Mouse (Mus musculus) neural tube, embryonic 14.5 days (tissue): Measurements from ENCODE around the gene Gba. TPM values are rescaled to one million over a fixed set of nuclear protein-coding genes. Genes with fewer than 3 reads are reported as not detected.

Experiments used
- ATAC-seq: fragments of 200-750 bp; cut with Nextera tagmentation; 2 replicates; pipeline ENCODE4 v1.8.0; 2017; ENCODE audit warnings: low read depth, mild to moderate bottlenecking, moderate TSS enrichment, moderate library complexity
- H3K27ac ChIP-seq: fragments of 300-500 bp; sonication (generic); 2 replicates; pipeline ENCODE4 v1.5.1; 2014; ENCODE audit warnings: low read depth, mild to moderate bottlenecking, control low read depth, low read length, moderate library complexity, mixed read lengths
- H3K27me3 ChIP-seq: fragments of 300-500 bp; sonication (generic); 2 replicates; pipeline ENCODE4 v1.6.1; 2014; ENCODE audit warnings: low read length; ENCODE audit not compliant: control insufficient read depth, insufficient read depth
- H3K36me3 ChIP-seq: fragments of 300-500 bp; sonication (generic); 2 replicates; pipeline ENCODE4 v1.6.1; 2014; ENCODE audit warnings: low read length, mixed read lengths; ENCODE audit not compliant: control insufficient read depth, insufficient read depth
- H3K4me1 ChIP-seq: fragments of 300-500 bp; sonication (generic); 2 replicates; pipeline ENCODE4 v1.6.1; 2014; ENCODE audit warnings: low read length; ENCODE audit not compliant: control insufficient read depth, insufficient read depth
- H3K4me2 ChIP-seq: fragments of 300-500 bp; sonication (generic); 2 replicates; pipeline ENCODE4 v1.6.1; 2014; ENCODE audit warnings: mild to moderate bottlenecking, low read depth, low read length, control low read depth
- H3K4me3 ChIP-seq: fragments of 300-500 bp; sonication (generic); 2 replicates; pipeline ENCODE4 v1.5.1; 2014; ENCODE audit warnings: low read depth, low read length, control low read depth, mixed read lengths
- H3K9ac ChIP-seq: fragments of 300-500 bp; sonication (generic); replicated peaks from 2 replicates; pipeline ENCODE4 v1.6.1; 2014; ENCODE audit warnings: low read depth, mild to moderate bottlenecking, control low read depth, low read length, mixed read lengths
- H3K9me3 ChIP-seq: fragments of 300-500 bp; sonication (generic); 2 replicates; pipeline ENCODE4 v1.6.1; 2016; ENCODE audit warnings: low read length; ENCODE audit not compliant: control insufficient read depth
- WGBS: fragments of 180-500 bp; shearing (Covaris S2); extraction: QIAGEN DNeasy Blood & Tissue Kit; methylation state at CpG from one replicate; pipeline ENCODE4 v1.1.7; 2014; 5-methylcytosine and 5-hydroxymethylcytosine counted together
- polyA plus RNA-seq: library from polyadenylated mRNA; unstranded; fragments of >200 nt; fragmentation: Nextera tagmentation; extraction: Ambion mirVana; gene quantifications from 2 replicates; pipeline ENCODE4 v1.2.1, GENCODE M21; 2014

The Gba gene
- polyA plus RNA-seq, 1 experiment from 2014 or later, result 41.5 TPM

DNA sequence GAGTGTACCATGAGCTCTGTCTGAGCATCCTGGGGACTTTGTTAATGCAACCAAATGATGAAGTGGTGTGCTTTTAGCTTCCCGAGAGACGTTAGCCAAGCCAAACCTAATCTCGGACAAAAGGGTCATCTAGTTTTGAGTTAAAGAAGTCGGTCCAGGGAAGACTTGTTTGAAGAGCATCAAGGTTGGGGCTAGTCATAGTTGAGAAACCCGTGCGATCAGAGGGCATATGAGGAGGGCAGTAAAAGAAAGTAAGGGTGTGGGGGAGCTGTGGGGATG is 24.7 kb upstream of the Gba start:
- Histone ChIP-seq H3K4me2 (peak overlapping the region; percentile 87), H3K4me3 (peak overlapping the region; percentile 58), H3K36me3 (peaks cover 51% of the 10 kb centered on the region), H3K4me1 (peaks cover 15% of the 10 kb centered on the region), H3K27me3 (no peaks in the 10 kb centered on the region), H3K9me3 (no peaks in the 10 kb centered on the region), H3K27ac (peak overlapping the region; percentile 36; the same call in 1 of the 2 replicates), H3K9ac (peak overlapping the region; percentile 66)
- 6% methylated on average over 6 of the region's 6 CpGs for WGBS
- ATAC-seq, result no peak

DNA sequence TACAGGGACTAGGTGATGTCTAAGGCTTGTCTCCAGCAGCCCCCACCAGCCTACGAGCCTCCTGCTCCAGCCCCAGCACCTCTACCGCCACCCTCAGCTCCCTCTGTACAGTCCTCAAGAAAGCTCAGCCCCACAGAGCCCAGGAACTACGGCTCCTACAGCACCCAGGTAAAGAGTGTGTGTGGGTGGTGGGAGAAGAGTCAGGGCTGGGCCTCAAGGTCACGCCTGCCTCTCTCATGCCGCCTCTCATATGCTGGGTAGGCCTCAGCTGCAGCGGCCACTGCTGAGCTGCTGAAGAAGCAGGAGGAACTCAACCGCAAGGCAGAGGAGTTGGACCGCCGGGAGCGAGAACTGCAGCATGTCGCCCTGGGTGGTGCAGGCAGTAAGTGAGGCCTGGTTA is 23.7 kb upstream of the Gba start:
- peaks cover 42% of the 10 kb centered on the region for H3K36me3 ChIP-seq

DNA sequence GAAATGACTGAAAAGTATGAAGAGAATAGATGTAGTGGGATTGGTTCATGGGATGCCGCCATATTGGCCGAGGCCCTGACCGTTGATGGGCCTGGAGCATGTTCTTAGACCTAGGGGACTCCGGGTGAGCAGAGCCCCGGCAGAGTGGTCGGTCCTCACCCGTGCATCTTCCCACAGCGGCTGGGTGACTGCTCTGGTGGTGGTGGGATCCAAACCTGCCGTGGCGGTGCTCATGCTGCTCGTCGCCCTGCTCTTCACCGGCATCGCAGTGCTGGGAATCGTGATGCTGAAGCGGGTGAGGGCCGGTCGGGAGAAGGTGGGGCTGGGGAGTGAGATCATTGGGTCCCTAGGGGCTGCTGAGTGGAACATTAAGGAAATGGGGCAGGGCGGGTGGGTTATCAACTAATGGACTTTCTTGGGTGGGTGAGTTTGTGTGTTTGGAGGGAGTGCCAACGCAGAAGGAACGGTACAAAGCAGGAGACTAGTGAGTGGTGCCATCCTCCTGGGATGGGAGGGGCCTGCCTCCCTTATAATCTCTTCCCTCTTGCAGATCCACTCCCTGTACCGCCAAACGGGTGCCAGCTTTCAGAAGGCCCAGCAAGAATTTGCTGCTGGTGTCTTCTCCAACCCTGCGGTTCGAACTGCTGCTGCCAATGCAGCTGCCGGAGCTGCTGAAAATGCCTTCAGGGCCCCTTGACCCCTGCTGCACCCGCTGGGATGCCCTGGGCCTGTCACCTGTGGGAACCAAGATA is 20.8 kb upstream of the Gba start:
- Histone ChIP-seq H3K9ac (no peak overlapping the region), H3K36me3 (peaks cover 22% of the 10 kb centered on the region), H3K27me3 (no peaks in the 10 kb centered on the region), H3K9me3 (no peaks in the 10 kb centered on the region), H3K4me2 (no peak overlapping the region), H3K4me1 (peaks cover 31% of the 10 kb centered on the region), H3K27ac (no peak overlapping the region), H3K4me3 (no peak overlapping the region)
- no peak for ATAC-seq
- 90% methylated on average over 27 of the region's 27 CpGs for WGBS

More for the DNA sequence above, 23.7 kb upstream of the Gba start:
- no peak for ATAC-seq
- Histone ChIP-seq H3K4me3 (no peak overlapping the region), H3K4me2 (peak overlapping the region; percentile 87; the same call in 1 of the 2 replicates), H3K4me1 (peaks cover 20% of the 10 kb centered on the region), H3K9ac (no peak overlapping the region), H3K9me3 (no peaks in the 10 kb centered on the region), H3K27me3 (no peaks in the 10 kb centered on the region), H3K27ac (no peak overlapping the region)
- WGBS, result 93% methylated on average over 11 of the region's 11 CpGs

DNA sequence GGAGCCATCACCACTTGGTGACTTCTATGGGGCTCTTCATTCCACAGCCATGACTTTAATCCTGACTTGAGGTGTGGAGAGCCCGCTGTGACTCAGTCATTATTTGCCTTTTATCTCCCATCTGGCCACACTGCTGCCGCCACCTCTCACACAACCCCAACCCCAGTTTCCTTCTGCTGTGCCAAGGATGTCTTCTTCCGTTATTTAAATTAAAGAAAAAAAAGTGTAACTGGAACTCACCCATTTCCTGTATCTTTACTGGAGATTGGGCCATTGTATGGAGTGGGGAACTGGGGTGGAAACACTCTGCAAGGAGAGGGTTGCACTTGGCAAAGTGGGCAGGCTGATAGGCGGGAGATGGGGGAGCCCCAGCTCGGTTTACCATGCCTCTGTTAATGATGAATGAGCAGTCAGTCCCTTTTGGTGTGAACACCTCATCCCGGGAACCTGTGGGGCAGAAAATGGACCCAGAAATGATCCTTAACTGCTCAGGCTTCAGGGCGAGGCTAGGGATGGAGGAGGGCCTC is 20.1 kb upstream of the Gba start:
- ATAC-seq, result peak; percentile 2; the same call in 1 of the 2 replicates
- Histone ChIP-seq H3K4me1 (peaks cover 31% of the 10 kb centered on the region), H3K9ac (peak overlapping the region; percentile 71), H3K4me3 (peak overlapping the region; percentile 45), H3K9me3 (no peaks in the 10 kb centered on the region), H3K4me2 (peak overlapping the region; percentile 99), H3K27ac (peak overlapping the region; percentile 91), H3K36me3 (peaks cover 28% of the 10 kb centered on the region), H3K27me3 (no peaks in the 10 kb centered on the region)
- WGBS, result 49% methylated on average over 7 of the region's 7 CpGs

DNA sequence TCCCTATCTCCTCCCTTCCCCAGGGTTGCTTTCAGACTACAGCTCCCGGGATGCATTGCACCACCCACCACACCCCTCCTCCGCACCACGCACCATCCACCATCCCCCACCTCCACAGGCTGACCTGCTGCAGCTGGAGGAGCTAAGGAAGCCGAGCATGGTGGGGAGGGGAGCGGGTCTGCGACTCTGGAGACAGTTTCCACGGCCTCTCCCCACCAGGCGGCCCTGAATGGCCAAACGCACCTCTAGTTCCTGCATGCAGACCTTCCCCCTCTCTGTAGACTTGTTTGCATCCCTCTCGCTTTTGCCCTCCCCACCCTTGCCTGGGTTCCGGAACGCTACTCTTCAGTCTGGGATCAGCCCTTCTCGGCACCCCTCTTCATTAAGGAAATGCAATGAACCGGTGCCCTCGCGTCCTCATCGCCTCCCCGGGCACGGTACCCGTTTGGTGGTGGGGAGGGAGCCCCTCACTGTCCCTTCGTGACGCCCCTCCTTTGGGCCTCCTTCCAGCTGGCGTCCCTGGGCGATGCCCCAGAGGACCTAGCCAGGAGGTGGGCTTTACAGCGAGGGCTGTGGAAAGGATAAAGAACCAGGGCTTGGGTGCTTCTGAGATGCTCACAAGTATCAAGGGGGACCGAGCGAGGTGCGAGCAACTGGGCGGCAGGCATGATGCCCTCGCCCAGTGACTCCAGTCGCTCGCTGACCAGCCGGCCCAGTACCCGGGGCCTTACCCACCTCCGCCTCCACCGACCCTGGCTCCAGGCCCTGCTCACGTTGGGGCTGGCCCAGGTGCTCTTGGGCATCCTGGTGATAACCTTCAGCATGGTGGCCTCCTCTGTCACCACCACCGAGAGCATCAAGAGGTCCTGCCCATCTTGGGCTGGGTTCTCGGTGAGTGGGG is 19.4 kb upstream of the Gba start, which contains the start of gene Fam189b:
Gene Fam189b, plus strand, starts transcription at position 86 of the 901 bp plus-strand sequence.
- peaks cover 30% of the 10 kb centered on the region for H3K4me1 ChIP-seq
- peaks cover 32% of the 10 kb centered on the region for H3K36me3 ChIP-seq
- peak within 1 kb of the TSS; percentile 71 for H3K9ac ChIP-seq
- no peaks in the 10 kb centered on the region for H3K27me3 ChIP-seq
- peak within 1 kb of the TSS; percentile 45 for H3K4me3 ChIP-seq
- H3K4me2 ChIP-seq, result peak within 1 kb of the TSS; percentile 99
- no peaks in the 10 kb centered on the region for H3K9me3 ChIP-seq
- peak; percentile 92 for ATAC-seq
- WGBS, result 7% methylated on average over 39 of the region's 39 CpGs
- peak within 1 kb of the TSS; percentile 91 for H3K27ac ChIP-seq

DNA sequence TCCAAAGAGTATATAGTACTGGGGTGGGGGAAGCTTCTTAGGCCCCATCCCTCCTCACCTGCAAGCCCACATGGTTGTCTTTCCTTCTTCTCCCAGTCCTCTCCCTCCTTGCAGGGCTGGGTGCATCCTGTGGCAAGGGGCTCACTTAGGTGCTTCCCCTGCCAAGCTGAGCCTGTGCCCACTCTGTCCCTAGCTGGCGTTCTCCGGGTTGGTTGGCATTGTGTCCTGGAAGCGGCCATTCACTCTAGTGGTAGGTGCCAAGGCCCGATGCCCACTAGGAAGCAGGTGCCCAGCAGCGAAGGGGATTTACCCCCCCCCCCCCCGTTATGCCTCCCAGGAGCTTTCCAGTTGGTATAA is 18.8 kb upstream of the Gba start:
- Histone ChIP-seq H3K4me2 (peak overlapping the region; percentile 99), H3K27me3 (no peaks in the 10 kb centered on the region), H3K27ac (peak overlapping the region; percentile 91), H3K4me3 (peak overlapping the region; percentile 45), H3K9me3 (no peaks in the 10 kb centered on the region), H3K9ac (peak overlapping the region; percentile 71), H3K4me1 (peaks cover 24% of the 10 kb centered on the region), H3K36me3 (peaks cover 37% of the 10 kb centered on the region)
- 83% methylated on average over 6 of the region's 6 CpGs for WGBS
- ATAC-seq, result no peak

DNA sequence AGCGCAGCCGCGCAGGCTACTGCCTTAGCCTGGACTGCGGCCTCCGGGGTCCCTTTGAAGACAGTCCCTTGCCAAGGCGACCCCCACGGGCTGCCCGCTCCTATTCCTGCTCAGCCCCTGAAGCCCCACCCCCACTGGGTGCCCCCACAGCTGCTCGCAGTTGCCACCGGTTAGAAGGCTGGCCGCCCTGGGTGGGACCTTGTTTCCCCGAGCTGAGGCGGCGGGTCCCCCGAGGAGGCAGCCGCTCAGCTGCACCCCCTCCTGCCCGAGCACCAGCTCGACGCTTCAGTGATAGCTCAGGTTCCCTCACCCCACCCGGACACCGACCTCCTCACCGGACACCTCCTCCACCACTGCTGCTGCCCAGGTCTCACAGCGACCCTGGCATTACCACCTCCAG is 15.5 kb upstream of the Gba start:
- Histone ChIP-seq H3K9ac (no peak overlapping the region), H3K9me3 (no peaks in the 10 kb centered on the region), H3K4me3 (no peak overlapping the region), H3K27me3 (no peaks in the 10 kb centered on the region), H3K27ac (no peak overlapping the region), H3K4me2 (no peak overlapping the region), H3K4me1 (peaks cover 21% of the 10 kb centered on the region), H3K36me3 (0 out of 2 replicates have a peak, but pooled peaks cover 20% of the 10 kb centered on the region)
- 40% methylated on average over 23 of the region's 23 CpGs for WGBS
- no peak for ATAC-seq

DNA sequence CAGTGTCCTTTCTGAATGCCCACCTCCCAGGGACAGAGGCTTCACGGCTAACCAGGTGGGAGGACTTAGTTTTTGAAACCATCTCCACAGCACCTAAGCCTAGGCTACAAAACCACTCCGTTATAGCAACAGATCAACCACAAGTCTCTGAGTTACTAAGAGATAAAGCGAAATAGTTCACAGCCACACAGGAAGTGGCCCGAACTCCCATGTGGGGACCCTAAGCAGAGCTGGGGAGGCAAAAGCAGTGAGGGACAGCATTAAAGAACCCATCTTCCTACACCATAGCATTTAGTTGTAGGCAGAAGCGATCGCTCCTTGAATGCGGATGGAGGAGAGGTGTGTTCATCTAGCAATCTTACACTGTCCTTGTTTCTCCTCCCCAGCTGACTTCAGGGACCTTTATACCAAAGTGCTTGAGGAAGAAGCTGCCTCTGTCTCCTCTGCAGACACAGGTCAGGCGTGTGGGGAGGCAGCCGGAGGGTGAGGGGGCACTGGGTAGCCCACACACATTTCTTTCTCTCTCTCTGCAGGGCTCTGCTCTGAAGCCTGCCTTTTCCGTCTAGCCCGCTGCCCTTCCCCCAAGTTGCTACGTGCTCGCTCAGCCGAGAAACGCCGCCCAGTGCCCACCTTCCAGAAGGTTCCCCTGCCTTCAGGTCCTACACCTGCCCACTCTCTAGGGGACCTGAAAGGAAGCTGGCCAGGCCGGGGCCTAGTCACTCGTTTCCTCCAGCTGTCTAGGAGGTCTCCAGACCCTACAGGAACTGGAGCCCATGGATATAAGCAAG is 14.8 kb upstream of the Gba start:
- 0 out of 2 replicates have a peak, but pooled peaks cover 18% of the 10 kb centered on the region for H3K36me3 ChIP-seq
- H3K4me3 ChIP-seq, result no peak overlapping the region
- ATAC-seq, result no peak
- H3K27ac ChIP-seq, result no peak overlapping the region
- H3K27me3 ChIP-seq, result no peaks in the 10 kb centered on the region
- peaks cover 17% of the 10 kb centered on the region for H3K4me1 ChIP-seq
- no peaks in the 10 kb centered on the region for H3K9me3 ChIP-seq
- no peak overlapping the region for H3K4me2 ChIP-seq
- 76% methylated on average over 18 of the region's 18 CpGs for WGBS
- no peak overlapping the region for H3K9ac ChIP-seq
